Mouse (Mus musculus): Measurements from ENCODE around the gene Foxp4. TPM values are rescaled to one million over a fixed set of nuclear protein-coding genes. Genes with fewer than 3 reads are reported as not detected.
"Not testable (repeated sequence)": the region's sequence is repeated elsewhere in the genome, so short reads cannot be mapped to it uniquely, and the experiment has no call there.

Gene Foxp4
- polyA plus RNA-seq, 1 experiment from 2014 or later, result 30.7 TPM

DNA sequence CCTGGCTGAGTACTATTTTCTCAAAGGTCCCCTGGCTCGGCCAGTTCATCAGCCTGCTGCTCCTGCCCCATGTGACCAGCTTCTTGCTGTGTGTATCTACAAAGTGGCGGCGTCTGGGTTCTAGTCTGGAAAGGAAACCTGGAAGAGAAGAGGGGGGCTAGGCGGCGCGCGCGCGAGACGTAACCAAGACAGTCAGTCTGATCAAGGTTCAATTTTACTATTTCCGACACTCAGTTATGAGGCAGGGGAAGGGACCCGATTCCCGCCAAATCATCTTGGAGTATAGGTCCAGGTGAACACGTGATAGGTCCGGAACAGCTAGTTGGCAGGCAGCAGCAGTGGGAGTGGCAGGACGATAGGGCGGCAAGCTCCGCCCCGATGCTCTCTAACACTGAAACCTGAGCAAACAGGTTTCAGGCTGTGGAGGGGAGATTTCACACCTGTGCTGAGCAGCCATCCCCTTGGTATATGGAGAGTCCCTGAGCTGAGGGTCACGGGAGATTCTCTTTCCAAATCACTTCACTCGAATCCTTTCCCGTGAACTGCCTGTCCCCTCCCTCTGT lies 72.6 kb downstream of the Foxp4 start:
- Histone ChIP-seq H3K4me2 (ENCODE audit: low read depth, severe bottlenecking) (peak overlapping the region; percentile 18), H3K9ac (ENCODE audit: low read length) (0 out of 2 replicates have a peak overlapping the region, but pooled peaks have one; percentile 24)
- not testable (repeated sequence) for H3K4me1 ChIP-seq (ENCODE audit: control insufficient read depth, insufficient read depth, low read length); H3K27ac ChIP-seq (replicated peaks; ENCODE audit: low read depth, low read length); H3K36me3 ChIP-seq (ENCODE audit: control insufficient read depth, insufficient read depth, low read length); H3K27me3 ChIP-seq (ENCODE audit: control insufficient read depth, insufficient read depth, low read length); H3K9me3 ChIP-seq (ENCODE audit: control insufficient read depth, low read length); H3K4me3 ChIP-seq (ENCODE audit: low read depth, low read length)
- WGBS, result 8% methylated on average over 22 of the region's 22 CpGs
- ATAC-seq (ENCODE audit: insufficient number of reproducible peaks, low FRiP score, low TSS enrichment, low read depth), result peak; percentile 68; the same call in 1 of the 2 replicates
- peak; percentile 53 for DNase-seq (ENCODE audit: low spot score)

DNA sequence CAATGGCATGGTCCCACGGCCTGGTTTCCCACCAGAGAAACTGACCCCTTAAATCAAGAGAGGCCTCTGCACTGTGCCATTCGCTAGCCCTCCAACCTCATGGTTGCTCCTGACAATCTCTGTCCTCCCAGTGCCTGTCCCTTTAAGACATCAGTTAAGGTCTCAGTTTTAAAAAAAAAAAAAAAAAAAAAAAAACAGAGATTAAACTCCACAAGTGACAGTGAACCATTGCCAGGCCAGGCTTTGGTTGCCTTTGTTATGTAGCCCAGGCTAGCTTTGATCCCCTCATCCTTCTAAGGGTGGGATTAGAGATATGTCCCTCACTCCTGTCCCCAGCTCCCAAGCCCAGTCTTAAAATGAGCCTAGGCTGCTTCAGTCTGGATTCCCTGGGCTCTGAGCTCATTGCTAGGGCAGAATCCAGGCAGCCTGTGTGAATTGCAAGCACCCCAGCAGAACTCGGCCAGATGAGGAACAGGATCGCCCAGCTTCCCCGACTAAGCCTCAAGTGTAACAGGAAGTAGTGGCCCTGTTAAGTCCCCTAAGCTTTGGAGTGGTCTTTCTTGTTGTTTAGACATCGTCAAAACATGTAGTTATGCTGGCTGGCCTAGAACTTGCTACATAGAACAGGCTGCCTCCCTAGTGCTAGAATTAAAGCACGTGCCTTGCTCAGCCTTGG lies 73.7 kb downstream of the Foxp4 start:
- no peaks in the 10 kb centered on the region for H3K36me3 ChIP-seq (ENCODE audit: control insufficient read depth, insufficient read depth, low read length)
- H3K4me3 ChIP-seq (ENCODE audit: low read depth, low read length), result no peak overlapping the region
- H3K27ac ChIP-seq (replicated peaks; ENCODE audit: low read depth, low read length), result no peak overlapping the region
- no peak overlapping the region for H3K9ac ChIP-seq (ENCODE audit: low read length)
- no peaks in the 10 kb centered on the region for H3K27me3 ChIP-seq (ENCODE audit: control insufficient read depth, insufficient read depth, low read length)
- ATAC-seq (ENCODE audit: insufficient number of reproducible peaks, low FRiP score, low TSS enrichment, low read depth), result no peak
- H3K4me2 ChIP-seq (ENCODE audit: low read depth, severe bottlenecking), result no peak overlapping the region
- DNase-seq (ENCODE audit: low spot score), result no peak
- peaks cover 3% of the 10 kb centered on the region; the same call in 1 of the 2 replicates for H3K4me1 ChIP-seq (ENCODE audit: control insufficient read depth, insufficient read depth, low read length)
- 80% methylated on average over 7 of the region's 7 CpGs for WGBS
- peaks cover 3% of the 10 kb centered on the region; the same call in 1 of the 2 replicates for H3K9me3 ChIP-seq (ENCODE audit: control insufficient read depth, low read length)

DNA sequence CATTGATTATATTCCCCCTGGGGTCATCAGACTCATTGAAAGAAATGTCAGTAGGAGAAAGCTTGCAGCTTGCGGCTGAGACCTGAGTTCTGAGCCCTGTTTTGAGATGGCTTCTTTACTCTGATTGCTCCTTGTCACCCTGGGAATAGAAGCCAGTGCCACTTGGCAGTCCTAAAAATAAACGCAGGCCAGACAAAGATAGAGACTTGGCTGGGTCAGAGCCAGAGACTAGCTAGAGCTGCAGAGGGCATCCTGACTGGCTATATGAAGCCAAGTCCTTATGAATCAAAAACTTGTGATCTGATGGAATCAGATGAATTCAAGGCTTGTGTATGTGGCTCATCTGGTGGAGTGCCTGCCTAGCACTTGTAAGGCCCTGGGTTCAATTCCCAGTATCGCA lies 74.4 kb downstream of the Foxp4 start:
- Histone ChIP-seq H3K9me3 (ENCODE audit: control insufficient read depth, low read length) (no peaks in the 10 kb centered on the region), H3K27ac (replicated peaks; ENCODE audit: low read depth, low read length) (no peak overlapping the region), H3K4me1 (ENCODE audit: control insufficient read depth, insufficient read depth, low read length) (peaks cover 3% of the 10 kb centered on the region; the same call in 1 of the 2 replicates), H3K36me3 (ENCODE audit: control insufficient read depth, insufficient read depth, low read length) (no peaks in the 10 kb centered on the region), H3K9ac (ENCODE audit: low read length) (no peak overlapping the region), H3K4me3 (ENCODE audit: low read depth, low read length) (no peak overlapping the region), H3K4me2 (ENCODE audit: low read depth, severe bottlenecking) (no peak overlapping the region), H3K27me3 (ENCODE audit: control insufficient read depth, insufficient read depth, low read length) (no peaks in the 10 kb centered on the region)
- 86% methylated on average over 3 of the region's 3 CpGs for WGBS
- DNase-seq (ENCODE audit: low spot score), result no peak
- ATAC-seq (ENCODE audit: insufficient number of reproducible peaks, low FRiP score, low TSS enrichment, low read depth), result no peak

DNA sequence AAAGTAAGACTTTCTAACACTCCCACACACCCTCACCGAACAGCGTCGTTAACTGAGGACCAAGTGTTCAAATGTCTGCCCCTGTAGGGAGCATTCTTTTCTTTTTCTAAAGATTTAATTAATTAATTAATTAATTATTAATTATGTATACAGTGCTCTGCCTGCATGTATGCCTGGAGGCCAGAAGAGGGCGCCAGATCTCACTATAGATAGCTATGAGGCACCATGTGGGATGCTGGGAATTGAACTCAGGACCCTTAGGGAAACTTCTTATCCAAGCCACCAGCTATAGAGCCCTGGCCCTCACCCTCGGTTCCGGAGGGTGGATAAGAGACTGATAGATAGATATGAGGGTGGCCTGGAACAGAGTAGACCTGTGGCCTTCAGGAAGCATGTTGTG lies 76.5 kb downstream of the Foxp4 start:
- Histone ChIP-seq H3K4me3 (ENCODE audit: low read depth, low read length) (no peak overlapping the region), H3K27ac (replicated peaks; ENCODE audit: low read depth, low read length) (no peak overlapping the region), H3K9ac (ENCODE audit: low read length) (no peak overlapping the region), H3K27me3 (ENCODE audit: control insufficient read depth, insufficient read depth, low read length) (no peaks in the 10 kb centered on the region), H3K9me3 (ENCODE audit: control insufficient read depth, low read length) (no peaks in the 10 kb centered on the region), H3K4me1 (ENCODE audit: control insufficient read depth, insufficient read depth, low read length) (peaks cover 3% of the 10 kb centered on the region; the same call in 1 of the 2 replicates), H3K36me3 (ENCODE audit: control insufficient read depth, insufficient read depth, low read length) (no peaks in the 10 kb centered on the region), H3K4me2 (ENCODE audit: low read depth, severe bottlenecking) (no peak overlapping the region)
- DNase-seq (ENCODE audit: low spot score) (no peak), ATAC-seq (ENCODE audit: insufficient number of reproducible peaks, low FRiP score, low TSS enrichment, low read depth) (no peak)
- whole genome bisulfite sequencing, result 86% methylated on average over 6 of the region's 6 CpGs

DNA sequence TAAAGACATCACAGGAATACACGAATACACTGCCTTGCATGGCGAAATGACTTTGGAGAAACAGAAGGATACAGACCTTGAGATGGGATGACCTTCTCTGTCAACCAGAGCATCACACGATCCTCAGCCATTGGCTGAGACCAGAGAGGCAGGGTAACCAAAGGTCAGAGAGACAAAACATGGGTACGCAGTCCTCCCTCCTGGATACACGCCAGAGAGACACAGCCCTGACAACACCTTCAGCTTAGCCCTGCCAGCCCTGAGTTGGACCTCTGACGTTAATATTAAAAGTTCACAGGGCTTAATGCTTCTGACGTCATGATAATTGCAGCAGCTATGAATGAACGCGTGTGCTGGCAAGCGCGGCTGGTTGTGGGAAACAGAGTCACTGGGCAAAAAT lies 78.8 kb downstream of the Foxp4 start:
- Histone ChIP-seq H3K27ac (replicated peaks; ENCODE audit: low read depth, low read length) (no peak overlapping the region), H3K4me1 (ENCODE audit: control insufficient read depth, insufficient read depth, low read length) (no peaks in the 10 kb centered on the region), H3K36me3 (ENCODE audit: control insufficient read depth, insufficient read depth, low read length) (no peaks in the 10 kb centered on the region), H3K9ac (ENCODE audit: low read length) (no peak overlapping the region), H3K4me2 (ENCODE audit: low read depth, severe bottlenecking) (no peak overlapping the region), H3K4me3 (ENCODE audit: low read depth, low read length) (no peak overlapping the region), H3K27me3 (ENCODE audit: control insufficient read depth, insufficient read depth, low read length) (no peaks in the 10 kb centered on the region), H3K9me3 (ENCODE audit: control insufficient read depth, low read length) (no peaks in the 10 kb centered on the region)
- DNase-seq (ENCODE audit: low spot score) (no peak), ATAC-seq (ENCODE audit: insufficient number of reproducible peaks, low FRiP score, low TSS enrichment, low read depth) (no peak)
- WGBS, result 85% methylated on average over 11 of the region's 11 CpGs

DNA sequence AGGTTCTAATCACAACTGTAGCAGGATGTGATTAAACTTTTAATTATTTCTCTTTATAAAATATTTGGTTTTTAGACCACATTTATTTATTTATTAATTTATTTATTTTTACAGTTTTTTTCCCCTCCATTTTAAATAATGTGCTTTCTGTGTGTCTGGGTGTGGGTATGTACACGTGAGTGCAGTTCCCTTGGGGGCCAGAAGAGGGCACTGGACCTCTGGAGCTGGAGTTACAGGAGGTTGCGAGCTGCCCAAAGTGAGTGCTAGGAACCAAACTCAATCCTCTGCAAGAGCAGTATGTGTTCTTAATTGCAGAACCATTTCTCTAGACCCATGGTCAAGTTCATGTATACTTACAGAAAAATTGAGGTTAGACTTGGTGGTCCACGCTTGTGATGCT lies 81.0 kb downstream of the Foxp4 start:
- DNase-seq (ENCODE audit: low spot score) (no peak), ATAC-seq (ENCODE audit: insufficient number of reproducible peaks, low FRiP score, low TSS enrichment, low read depth) (no peak)
- H3K4me3 ChIP-seq (ENCODE audit: low read depth, low read length), result no peak overlapping the region
- no peaks in the 10 kb centered on the region for H3K36me3 ChIP-seq (ENCODE audit: control insufficient read depth, insufficient read depth, low read length)
- no peak overlapping the region for H3K27ac ChIP-seq (replicated peaks; ENCODE audit: low read depth, low read length)
- no peak overlapping the region for H3K9ac ChIP-seq (ENCODE audit: low read length)
- H3K9me3 ChIP-seq (ENCODE audit: control insufficient read depth, low read length), result no peaks in the 10 kb centered on the region
- H3K27me3 ChIP-seq (ENCODE audit: control insufficient read depth, insufficient read depth, low read length), result no peaks in the 10 kb centered on the region
- no peak overlapping the region for H3K4me2 ChIP-seq (ENCODE audit: low read depth, severe bottlenecking)
- no peaks in the 10 kb centered on the region for H3K4me1 ChIP-seq (ENCODE audit: control insufficient read depth, insufficient read depth, low read length)
- 93% methylated on average over 3 of the region's 3 CpGs for WGBS

DNA sequence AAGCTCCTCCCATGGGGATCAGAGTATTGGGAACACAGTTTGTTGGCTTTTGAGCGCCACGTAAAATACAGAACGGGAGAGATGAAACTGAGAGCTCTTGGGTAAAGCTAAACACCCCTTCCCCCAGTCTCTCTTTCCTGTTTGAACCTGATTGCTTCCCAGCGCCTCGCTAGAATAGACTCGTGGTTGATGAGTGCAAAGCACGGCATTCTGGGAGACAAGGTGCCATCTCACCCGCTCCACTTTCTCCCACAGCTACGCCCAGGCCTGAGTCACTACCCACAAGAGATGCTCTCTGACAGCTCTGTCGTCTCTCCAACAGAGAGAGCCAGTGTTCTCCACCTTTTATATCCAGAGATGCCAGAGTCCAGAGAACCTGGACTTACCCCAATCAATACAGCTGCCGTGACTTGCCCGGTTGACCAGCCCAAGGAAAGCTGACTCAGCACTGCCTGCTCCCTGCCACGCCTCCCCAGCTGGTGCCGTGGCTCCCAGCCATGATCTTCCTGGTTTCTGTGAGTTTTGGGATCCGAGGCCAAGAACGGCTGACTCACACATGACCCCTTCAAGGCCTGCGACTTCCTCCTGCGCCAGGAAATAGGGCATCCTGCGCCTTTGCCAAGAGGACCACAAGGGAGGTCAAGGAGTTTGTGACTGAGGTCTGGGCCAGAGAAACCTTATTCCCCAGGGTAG lies 82.4 kb downstream of the Foxp4 start:
- no peak overlapping the region for H3K27ac ChIP-seq (replicated peaks; ENCODE audit: low read depth, low read length)
- H3K4me1 ChIP-seq (ENCODE audit: control insufficient read depth, insufficient read depth, low read length), result 0 out of 2 replicates have a peak, but pooled peaks cover 3% of the 10 kb centered on the region
- H3K9me3 ChIP-seq (ENCODE audit: control insufficient read depth, low read length), result no peaks in the 10 kb centered on the region
- H3K9ac ChIP-seq (ENCODE audit: low read length), result no peak overlapping the region
- WGBS, result 77% methylated on average over 19 of the region's 19 CpGs
- H3K4me2 ChIP-seq (ENCODE audit: low read depth, severe bottlenecking), result no peak overlapping the region
- no peak for DNase-seq (ENCODE audit: low spot score)
- ATAC-seq (ENCODE audit: insufficient number of reproducible peaks, low FRiP score, low TSS enrichment, low read depth), result no peak
- no peaks in the 10 kb centered on the region for H3K36me3 ChIP-seq (ENCODE audit: control insufficient read depth, insufficient read depth, low read length)
- H3K27me3 ChIP-seq (ENCODE audit: control insufficient read depth, insufficient read depth, low read length), result no peaks in the 10 kb centered on the region
- no peak overlapping the region for H3K4me3 ChIP-seq (ENCODE audit: low read depth, low read length)

DNA sequence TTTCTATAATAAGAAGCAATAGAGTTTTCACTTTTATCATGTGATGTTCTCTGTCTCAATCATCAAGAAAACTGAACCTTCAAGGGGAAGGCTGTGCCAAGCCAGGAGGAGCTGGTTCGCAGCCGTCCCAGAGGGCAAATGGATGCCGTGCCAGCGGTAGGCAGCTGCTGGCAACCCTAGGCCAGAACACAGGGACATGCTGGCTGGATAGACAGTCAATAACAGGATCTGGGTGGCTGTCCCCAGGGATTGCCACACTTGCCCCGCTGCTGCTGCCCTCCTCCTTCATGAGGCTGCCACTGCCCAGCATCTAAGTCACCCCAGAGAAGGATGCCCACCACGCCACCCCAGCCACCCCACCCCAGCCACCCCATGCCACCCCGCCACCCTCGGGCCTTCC lies 82.9 kb downstream of the Foxp4 start:
- H3K4me1 ChIP-seq (ENCODE audit: control insufficient read depth, insufficient read depth, low read length), result 0 out of 2 replicates have a peak, but pooled peaks cover 3% of the 10 kb centered on the region
- no peak overlapping the region for H3K4me3 ChIP-seq (ENCODE audit: low read depth, low read length)
- no peak overlapping the region for H3K27ac ChIP-seq (replicated peaks; ENCODE audit: low read depth, low read length)
- H3K4me2 ChIP-seq (ENCODE audit: low read depth, severe bottlenecking), result no peak overlapping the region
- no peaks in the 10 kb centered on the region for H3K9me3 ChIP-seq (ENCODE audit: control insufficient read depth, low read length)
- no peaks in the 10 kb centered on the region for H3K27me3 ChIP-seq (ENCODE audit: control insufficient read depth, insufficient read depth, low read length)
- 91% methylated on average over 8 of the region's 8 CpGs for WGBS
- no peak for ATAC-seq (ENCODE audit: insufficient number of reproducible peaks, low FRiP score, low TSS enrichment, low read depth)
- H3K36me3 ChIP-seq (ENCODE audit: control insufficient read depth, insufficient read depth, low read length), result no peaks in the 10 kb centered on the region
- DNase-seq (ENCODE audit: low spot score), result no peak
- no peak overlapping the region for H3K9ac ChIP-seq (ENCODE audit: low read length)

All from limb, embryonic 11.5 days (tissue).